Mouse (Mus musculus) cerebellum, adult 2 months (tissue): ENCODE measurements around the gene Fyn.

Experiments
- CTCF ChIP-seq: fragments of 200-500 bp; IDR thresholded peaks from 2 replicates; pipeline ENCODE4 v1.5.1; 2011; ENCODE audit warnings: low read depth, mild to moderate bottlenecking, control low read depth, low read length, moderate library complexity, borderline replicate concordance; ENCODE audit not compliant: insufficient read depth
- POLR2A ChIP-seq: fragments of 200-500 bp; IDR thresholded peaks from 2 replicates; pipeline ENCODE4 v1.6.1; 2011; ENCODE audit warnings: low read length, control low read depth, borderline replicate concordance; ENCODE audit not compliant: insufficient read depth

DNA sequence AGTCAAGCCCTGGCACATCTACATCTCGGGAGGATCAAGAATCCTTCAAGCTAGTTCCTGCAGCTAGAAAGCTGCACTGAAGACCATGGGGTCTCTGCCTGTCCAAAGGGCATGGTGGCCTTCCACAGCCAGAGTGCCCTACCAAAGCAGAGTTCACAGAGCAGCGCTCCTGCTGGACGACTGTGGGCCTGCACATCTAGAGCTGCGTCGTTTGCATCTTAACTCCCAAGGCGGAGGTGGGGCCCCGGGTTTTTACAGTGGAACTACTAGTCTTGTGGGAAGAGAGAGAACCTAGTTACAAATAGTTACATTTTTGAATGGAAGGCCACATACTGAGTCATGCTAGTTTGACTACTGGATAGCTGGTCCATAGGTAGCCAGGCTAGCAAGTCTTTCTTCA lies 30.3 kb downstream of the Fyn start:
- no peak for TF ChIP-seq POLR2A
- TF ChIP-seq CTCF = 0 out of 2 replicates have a peak, but pooled peaks have one; percentile 14
